Mouse (Mus musculus): ENCODE results near the gene Pard6a. TPM values are rescaled to one million over a fixed set of nuclear protein-coding genes. Genes with fewer than 3 reads are reported as not detected.

Gene Pard6a
- polyA plus RNA-seq, 1 experiment from 2014 or later: 11.8 TPM

GRCm38 (mm10) chr8:105727397-105728124, 26.6 kb downstream of the Pard6a start:
- Histone ChIP-seq H3K36me3 (peaks cover 47% of the 10 kb centered on the region), H3K4me3 (no peak overlapping the region), H3K9me3 (replicated peaks) (no peaks in the 10 kb centered on the region), H3K27ac (0 out of 2 replicates have a peak overlapping the region, but pooled peaks have one; percentile 14), H3K27me3 (ENCODE audit: low read depth, poor library complexity, severe bottlenecking) (no peaks in the 10 kb centered on the region), H3K4me1 (no peaks in the 10 kb centered on the region)
- 83% methylated on average over 18 of the region's 18 CpGs for WGBS
- DNase-seq (ENCODE audit: low spot score): no peak

- no peak overlapping the region for H3K27ac ChIP-seq
- H3K4me1 ChIP-seq: no peaks in the 10 kb centered on the region
- 93% methylated on average over 5 of the region's 5 CpGs for WGBS
- H3K9me3 ChIP-seq (replicated peaks): no peaks in the 10 kb centered on the region
- no peak for DNase-seq (ENCODE audit: low spot score)
- H3K36me3 ChIP-seq: peaks cover 14% of the 10 kb centered on the region
- H3K27me3 ChIP-seq (ENCODE audit: low read depth, poor library complexity, severe bottlenecking): no peaks in the 10 kb centered on the region
- H3K4me3 ChIP-seq: no peak overlapping the region
Measured at GRCm38 (mm10) chr8:105732186-105732585, 31.2 kb downstream of the Pard6a start.

GRCm38 (mm10) chr8:105739216-105739615, 38.3 kb downstream of the Pard6a start:
- DNase-seq (ENCODE audit: low spot score): no peak
- H3K27me3 ChIP-seq (ENCODE audit: low read depth, poor library complexity, severe bottlenecking): no peaks in the 10 kb centered on the region
- H3K9me3 ChIP-seq (replicated peaks): no peaks in the 10 kb centered on the region
- H3K4me1 ChIP-seq: peaks cover 4% of the 10 kb centered on the region; the same call in 1 of the 2 replicates
- no peak overlapping the region for H3K4me3 ChIP-seq
- peaks cover 10% of the 10 kb centered on the region for H3K36me3 ChIP-seq
- H3K27ac ChIP-seq: no peak overlapping the region
- 84% methylated on average over 5 of the region's 5 CpGs for WGBS

GRCm38 (mm10) chr8:105743301-105743700, 42.4 kb downstream of the Pard6a start:
- DNase-seq (ENCODE audit: low spot score): no peak
- H3K9me3 ChIP-seq (replicated peaks): no peaks in the 10 kb centered on the region
- H3K27ac ChIP-seq: no peak overlapping the region
- 88% methylated on average over 4 of the region's 4 CpGs for WGBS
- H3K36me3 ChIP-seq: peaks cover 7% of the 10 kb centered on the region
- H3K27me3 ChIP-seq (ENCODE audit: low read depth, poor library complexity, severe bottlenecking): no peaks in the 10 kb centered on the region
- peaks cover 8% of the 10 kb centered on the region; the same call in 1 of the 2 replicates for H3K4me1 ChIP-seq
- no peak overlapping the region for H3K4me3 ChIP-seq

GRCm38 (mm10) chr8:105750606-105751005, 49.7 kb downstream of the Pard6a start:
- H3K27me3 ChIP-seq (ENCODE audit: low read depth, poor library complexity, severe bottlenecking): no peaks in the 10 kb centered on the region
- H3K4me3 ChIP-seq: peak overlapping the region; percentile 24; the same call in 1 of the 2 replicates
- peaks cover 35% of the 10 kb centered on the region for H3K4me1 ChIP-seq
- WGBS: 10% methylated on average over 11 of the region's 11 CpGs
- peak; percentile 53 for DNase-seq (ENCODE audit: low spot score)
- peak overlapping the region; percentile 53 for H3K27ac ChIP-seq
- no peaks in the 10 kb centered on the region for H3K9me3 ChIP-seq (replicated peaks)
- H3K36me3 ChIP-seq: peaks cover 10% of the 10 kb centered on the region

Other genes starting within 250 kb of the Pard6a start
- gene Tppp3, start 229.6 kb upstream of the Pard6a start, polyA plus RNA-seq (2016; fragmentation: Nextera tagmentation; extraction: Ambion mirVana): 8.4 and 13.5 TPM in 2 replicates
- gene Zdhhc1, start 204.2 kb upstream of the Pard6a start, polyA plus RNA-seq (2016; fragmentation: Nextera tagmentation; extraction: Ambion mirVana): 18.9 and 25.3 TPM in 2 replicates
- gene Hsd11b2, start 182.4 kb upstream of the Pard6a start, polyA plus RNA-seq (2016; fragmentation: Nextera tagmentation; extraction: Ambion mirVana): 78.2 and 83.2 TPM in 2 replicates
- gene Atp6v0d1, start 135.1 kb upstream of the Pard6a start, polyA plus RNA-seq (2016; fragmentation: Nextera tagmentation; extraction: Ambion mirVana): 58.3 and 68.6 TPM in 2 replicates
- 17.5 and 18.0 TPM in 2 replicates for gene Ripor1, start 95.9 kb upstream of the Pard6a start, polyA plus RNA-seq (2016; fragmentation: Nextera tagmentation; extraction: Ambion mirVana)
- gene Ctcf, start 64.6 kb upstream of the Pard6a start, polyA plus RNA-seq (2016; fragmentation: Nextera tagmentation; extraction: Ambion mirVana): 132 and 157 TPM in 2 replicates
- gene Agrp, start 63.8 kb upstream of the Pard6a start, polyA plus RNA-seq (2016; fragmentation: Nextera tagmentation; extraction: Ambion mirVana): 0.39 and 0.69 TPM in 2 replicates
- gene Carmil2, start 14.9 kb upstream of the Pard6a start, polyA plus RNA-seq (2016; fragmentation: Nextera tagmentation; extraction: Ambion mirVana): 0.33 and 0.51 TPM in 2 replicates
- gene Acd, start within 50 bp of the Pard6a start, polyA plus RNA-seq (2016; fragmentation: Nextera tagmentation; extraction: Ambion mirVana): 66.1 and 74.3 TPM in 2 replicates
- not detected in 2 replicates for gene 4933405L10Rik, start 6.5 kb downstream of the Pard6a start, polyA plus RNA-seq (2016; fragmentation: Nextera tagmentation; extraction: Ambion mirVana)
- gene Enkd1, start 7.1 kb downstream of the Pard6a start, polyA plus RNA-seq (2016; fragmentation: Nextera tagmentation; extraction: Ambion mirVana): 47.0 and 56.0 TPM in 2 replicates
- gene Gfod2, start 57.5 kb downstream of the Pard6a start, polyA plus RNA-seq (2016; fragmentation: Nextera tagmentation; extraction: Ambion mirVana): 25.4 and 29.8 TPM in 2 replicates
- gene Ranbp10, start 126.2 kb downstream of the Pard6a start, polyA plus RNA-seq (2016; fragmentation: Nextera tagmentation; extraction: Ambion mirVana): 11.5 and 14.9 TPM in 2 replicates
- 0.10 and 0.14 TPM in 2 replicates for gene Tsnaxip1, start 126.6 kb downstream of the Pard6a start, polyA plus RNA-seq (2016; fragmentation: Nextera tagmentation; extraction: Ambion mirVana)
- gene Cenpt, start 152.1 kb downstream of the Pard6a start, polyA plus RNA-seq (2016; fragmentation: Nextera tagmentation; extraction: Ambion mirVana): 45.6 and 49.0 TPM in 2 replicates
- 85.7 and 90.8 TPM in 2 replicates for gene Thap11, start 154.0 kb downstream of the Pard6a start, polyA plus RNA-seq (2016; fragmentation: Nextera tagmentation; extraction: Ambion mirVana)
- 379 and 438 TPM in 2 replicates for gene Nutf2, start 159.4 kb downstream of the Pard6a start, polyA plus RNA-seq (2016; fragmentation: Nextera tagmentation; extraction: Ambion mirVana)
- 75.1 and 76.6 TPM in 2 replicates for gene Edc4, start 179.7 kb downstream of the Pard6a start, polyA plus RNA-seq (2016; fragmentation: Nextera tagmentation; extraction: Ambion mirVana)
- gene Nrn1l, start 192.4 kb downstream of the Pard6a start, polyA plus RNA-seq (2016; fragmentation: Nextera tagmentation; extraction: Ambion mirVana): 0.41 TPM in 1 of 2 replicates, not detected in the other
- 34.4 and 45.9 TPM in 2 replicates for gene Pskh1, start 199.3 kb downstream of the Pard6a start, polyA plus RNA-seq (2016; fragmentation: Nextera tagmentation; extraction: Ambion mirVana)
- 1.6 and 2.0 TPM in 2 replicates for gene Ctrl, start 232.7 kb downstream of the Pard6a start, polyA plus RNA-seq (2016; fragmentation: Nextera tagmentation; extraction: Ambion mirVana)
- gene Psmb10, start 237.3 kb downstream of the Pard6a start, polyA plus RNA-seq (2016; fragmentation: Nextera tagmentation; extraction: Ambion mirVana): 28.9 and 40.3 TPM in 2 replicates
- gene Lcat, start 242.2 kb downstream of the Pard6a start, polyA plus RNA-seq (2016; fragmentation: Nextera tagmentation; extraction: Ambion mirVana): 2.0 and 2.1 TPM in 2 replicates